Mouse (Mus musculus): ENCODE data around the gene Gzmd.

GRCm38 (mm10) chr14:56128341-56128740 lies 4.1 kb downstream of the Gzmd start:
- TF ChIP-seq RAD21 (IDR thresholded peaks at IDR 0.05; ENCODE audit: low read depth, low read length) (no peak; the same call in 1 of the 2 replicates), CTCF (IDR thresholded peaks at IDR 0.05 in 2 of 3, conservative IDR thresholded peaks at IDR 0.05 in 1 of 3; ENCODE audit: control insufficient read depth in 1 of 3, insufficient read depth in 1 of 3, low read depth in 2 of 3, low read length in 3 of 3, poor library complexity in 1 of 3, severe bottlenecking in 1 of 3) (peak; percentile 32 to 69 (median 47)), POLR2A (IDR thresholded peaks at IDR 0.05; ENCODE audit: control insufficient read depth in 1 of 2, insufficient read depth in 1 of 2, low read depth in 1 of 2, low read length in 2 of 2, poor library complexity in 1 of 2) (no peak), ZNF384 (IDR thresholded peaks at IDR 0.05; ENCODE audit: low read depth, low read length) (no peak), MEF2A (IDR thresholded peaks at IDR 0.05; ENCODE audit: extremely low read depth, insufficient replicate concordance, low read depth, low read length, poor library complexity, severe bottlenecking) (no peak), RCOR1 (IDR thresholded peaks at IDR 0.05; ENCODE audit: low read depth, low read length) (no peak), ZC3H11A (IDR thresholded peaks at IDR 0.05; ENCODE audit: low read depth, low read length) (no peak), POLR2AphosphoS2 (IDR thresholded peaks at IDR 0.05; ENCODE audit: low read length) (no peak), HCFC1 (IDR thresholded peaks at IDR 0.05; ENCODE audit: low read depth, low read length) (no peak), MAFK (IDR thresholded peaks at IDR 0.05; ENCODE audit: borderline replicate concordance, low read depth, low read length) (no peak)

Measured in MEL (cell line).